ENCODE assay signal across 10 mouse cellular contexts in genomic region chr14:121446951-121447350, GRCm38 (mm10). TPM values are rescaled to one million over a fixed set of nuclear protein-coding genes. Genes with fewer than 3 reads are reported as not detected.
A peak's percentile ranks its signal among the peaks of the same experiment; 100 is the strongest.
DNase-seq lines count a peak whose midpoint lies in the region; ATAC-seq and TF ChIP-seq lines count a peak whose summit lies in the region.
"Had no signal": no experiment of that assay in that cellular context is flagged by ENCODE, and none has a peak within 500 bp of the region (broad histone marks: within the 10 kb centered on the region; RNA-seq: fewer than 3 reads in every experiment).

No protein-coding gene starts in this region.

- 21% methylated on average over 9 of the region's 9 CpGs for WGBS in hindbrain, embryonic 16.5 days
- 17% methylated on average over 9 of the region's 9 CpGs for WGBS in neural tube, embryonic 11.5 days

- H3K4me1 ChIP-seq in ES-Bruce4 (ENCODE audit: control insufficient read depth, insufficient read depth, low read length) = no peaks in the 10 kb centered on the region
- peaks cover 2% of the 10 kb centered on the region; the same call in 1 of the 2 replicates for H3K4me1 ChIP-seq in hindbrain, embryonic 16.5 days (ENCODE audit: control insufficient read depth, insufficient read depth, low read depth, low read length)
- no peaks in the 10 kb centered on the region for H3K4me1 ChIP-seq in neural tube, embryonic 11.5 days (ENCODE audit: control insufficient read depth, insufficient read depth, low read length)

- peak; percentile 90 for DNase-seq in heart, adult 11 months
- DNase-seq in heart, postnatal 25 days (ENCODE audit: low spot score) = no peak
- DNase-seq in embryo, embryonic 9.5 days (ENCODE audit: extremely low spot score) = peak; percentile 65
- DNase-seq in neural tube, embryonic 11.5 days (ENCODE audit: low spot score) = peak; percentile 64
- no peak for DNase-seq in urinary bladder, postnatal 36 days (ENCODE audit: low spot score in 2 of 2)
- DNase-seq in left cerebral cortex, postnatal 10 days (ENCODE audit: extremely low spot score in 1 of 2, low spot score in 2 of 2) = no peak

- no peak overlapping the region for H3K27ac ChIP-seq in ES-Bruce4 (ENCODE audit: insufficient read depth, low read length)
- H3K27ac ChIP-seq in hindbrain, embryonic 16.5 days (ENCODE audit: low read depth, low read length) = no peak overlapping the region
- H3K27ac ChIP-seq in neural tube, embryonic 11.5 days (ENCODE audit: low read depth, low read length) = no peak overlapping the region

- intact Hi-C loops in heart, postnatal 25 days (cut with DNase I) = loop anchor here (5.0 kb wide), 1 partner anchor 70 kb away; no protein-coding TSS in a partner anchor
- intact Hi-C loops in left cerebral cortex, postnatal 10 days (cut with DNase I) = no loop called here

- H3K4me3 ChIP-seq in ES-Bruce4 (ENCODE audit: low read depth, low read length) = peak overlapping the region; percentile 60
- H3K4me3 ChIP-seq in hindbrain, embryonic 16.5 days (ENCODE audit: low read length) = peak overlapping the region; percentile 25
- peak overlapping the region; percentile 11; the same call in 1 of the 2 replicates for H3K4me3 ChIP-seq in neural tube, embryonic 11.5 days (ENCODE audit: low read depth, low read length)

- no peaks in the 10 kb centered on the region for H3K27me3 ChIP-seq in ES-Bruce4 (ENCODE audit: control insufficient read depth, insufficient read depth, low read length, poor library complexity, severe bottlenecking)
- no peaks in the 10 kb centered on the region for H3K27me3 ChIP-seq in hindbrain, embryonic 16.5 days (replicated peaks; ENCODE audit: control insufficient read depth, insufficient read depth, low read length)
- no peaks in the 10 kb centered on the region for H3K27me3 ChIP-seq in neural tube, embryonic 11.5 days (ENCODE audit: control insufficient read depth, insufficient read depth, low read length)

- peak overlapping the region; percentile 55 for H3K4me2 ChIP-seq in hindbrain, embryonic 16.5 days (ENCODE audit: low read length)
- H3K4me2 ChIP-seq in neural tube, embryonic 11.5 days (ENCODE audit: low read depth) = peak overlapping the region; percentile 22; the same call in 1 of the 2 replicates

- no peak for TF ChIP-seq POLR2A in ES-Bruce4 (IDR thresholded peaks at IDR 0.05; ENCODE audit: insufficient read depth, low read length)

- H3K9ac ChIP-seq in ES-Bruce4 (ENCODE audit: low read depth, poor library complexity, severe bottlenecking) = no peak overlapping the region
- H3K9ac ChIP-seq in hindbrain, embryonic 16.5 days (ENCODE audit: low read depth, low read length) = peak overlapping the region; percentile 31; the same call in 1 of the 2 replicates
- H3K9ac ChIP-seq in neural tube, embryonic 11.5 days (ENCODE audit: low read length) = no peak overlapping the region

- no peak for TF ChIP-seq EP300 in ES-Bruce4 (IDR thresholded peaks at IDR 0.05; ENCODE audit: insufficient read depth, low read depth, low read length)

- no peak for TF ChIP-seq CTCF in ES-Bruce4 (IDR thresholded peaks at IDR 0.05; ENCODE audit: low read depth, low read length)

- ATAC-seq in hindbrain, embryonic 16.5 days = peak; percentile 86
- ATAC-seq in neural tube, embryonic 11.5 days (ENCODE audit: insufficient read depth, low FRiP score, low TSS enrichment) = peak; percentile 95

- no peaks in the 10 kb centered on the region for H3K36me3 ChIP-seq in ES-Bruce4 (ENCODE audit: control insufficient read depth, insufficient read depth, low read length, poor library complexity, severe bottlenecking)
- H3K36me3 ChIP-seq in hindbrain, embryonic 16.5 days (ENCODE audit: control insufficient read depth, insufficient read depth, low read length) = no peaks in the 10 kb centered on the region
- H3K36me3 ChIP-seq in neural tube, embryonic 11.5 days (ENCODE audit: control insufficient read depth, insufficient read depth, low read length) = no peaks in the 10 kb centered on the region

- H3K9me3 ChIP-seq in ES-Bruce4 (replicated peaks; ENCODE audit: control insufficient read depth, insufficient read depth, low read length, poor library complexity, severe bottlenecking) = no peaks in the 10 kb centered on the region
- H3K9me3 ChIP-seq in hindbrain, embryonic 16.5 days (ENCODE audit: control insufficient read depth, low read length) = no peaks in the 10 kb centered on the region
- no peaks in the 10 kb centered on the region for H3K9me3 ChIP-seq in neural tube, embryonic 11.5 days (ENCODE audit: control insufficient read depth, low read length)

RNA-seq across cellular contexts. Expression of gene Slc15a1, which starts 58.1 kb away (rescaled TPM):
- not detected for total RNA-seq in heart, postnatal 25 days (2021)
- polyA plus RNA-seq in ES-Bruce4 (2011; ENCODE audit: insufficient read depth, insufficient read length, low read depth, missing spikeins) = 1.3 and 1.5 TPM in 2 replicates
- polyA plus RNA-seq in hindbrain, embryonic 16.5 days (2015; fragmentation: Nextera tagmentation; extraction: Ambion mirVana) = 0.09 TPM in 1 of 2 replicates, not detected in the other
- not detected in 2 replicates for polyA plus RNA-seq in neural tube, embryonic 11.5 days (2014; fragmentation: Nextera tagmentation; extraction: Ambion mirVana)
- total RNA-seq in left cerebral cortex, postnatal 10 days (2021) = under 1 TPM; 0.10 to 0.32 TPM
- total RNA-seq: layer of hippocampus, adult 18-20 months had no signal
- polyA plus RNA-seq: C2C12 had no signal

Comparison
In these comparisons a context has a peak if more than half of its experiments do, and no peak if none do; other contexts are left out.
1. DNase-seq: peak in heart, adult 11 months (single experiment), embryo, embryonic 9.5 days (single experiment) and neural tube, embryonic 11.5 days (single experiment); none in heart, postnatal 25 days (single experiment), urinary bladder, postnatal 36 days (0 of 2) and left cerebral cortex, postnatal 10 days (0 of 2).
2. Peak in every context shown above with its lines, with median percentiles within 50 percentile points of each other: H3K4me3 ChIP-seq.